Mouse (Mus musculus) myocyte (in vitro differentiated cells): Measurements from ENCODE around the gene Stmnd1. TPM values are rescaled to one million over a fixed set of nuclear protein-coding genes. Genes with fewer than 3 reads are reported as not detected.

Experiments
- H3K27me3 ChIP-seq: one replicate; pipeline ENCODE4 v1.6.1; 2011; ENCODE audit not compliant: control insufficient read depth, insufficient read depth, insufficient read length
- H3K36me3 ChIP-seq: one replicate; pipeline ENCODE4 v1.6.1; 2011; ENCODE audit not compliant: control insufficient read depth, insufficient read depth
- H3K4me2 ChIP-seq: one replicate; pipeline ENCODE4 v1.6.1; 2011; ENCODE audit warnings: low read depth, control low read depth
- H3K4me3 ChIP-seq: one replicate; pipeline ENCODE4 v1.5.1; 2011; ENCODE audit warnings: mild to moderate bottlenecking, control low read depth, moderate library complexity
- H3K79me2 ChIP-seq: one replicate; pipeline ENCODE4 v1.6.1; 2011; ENCODE audit not compliant: control insufficient read depth, insufficient read depth
- H3ac ChIP-seq: one replicate; pipeline ENCODE4 v1.6.1; 2011; ENCODE audit not compliant: control insufficient read depth, insufficient read length
- CEBPB ChIP-seq: IDR thresholded peaks from 2 replicates; pipeline ENCODE4 v1.6.1; 2011; ENCODE audit warnings: mild to moderate bottlenecking, moderate library complexity; ENCODE audit not compliant: poor library complexity, insufficient read depth, severe bottlenecking
- E2F4 ChIP-seq: IDR thresholded peaks from one replicate; pipeline ENCODE4 v1.6.1; 2011; ENCODE audit warnings: mild to moderate bottlenecking, control low read depth, moderate library complexity; ENCODE audit not compliant: insufficient read depth
- MAX ChIP-seq: IDR thresholded peaks from one replicate; pipeline ENCODE4 v1.6.1; 2011; ENCODE audit warnings: low read depth, mild to moderate bottlenecking, control low read depth
- MYOD1 ChIP-seq, 3 experiments: IDR thresholded peaks; one replicate each; pipeline ENCODE4 v1.6.1; 2011; ENCODE audit warnings: control low read depth in 2 of 3, low read depth in 2 of 3, mild to moderate bottlenecking in 2 of 3, moderate library complexity in 1 of 3; ENCODE audit not compliant: insufficient read length in 2 of 3, control insufficient read depth in 1 of 3
- MYOG ChIP-seq, 3 experiments: IDR thresholded peaks; one replicate each; pipeline ENCODE4 v1.6.1; 2011; ENCODE audit warnings: control low read depth in 2 of 3, low read depth in 2 of 3, mild to moderate bottlenecking in 2 of 3; ENCODE audit not compliant: insufficient read length in 2 of 3, control insufficient read depth in 1 of 3, insufficient read depth in 1 of 3
- POLR2A ChIP-seq: IDR thresholded peaks from one replicate; pipeline ENCODE4 v1.6.1; 2011; ENCODE audit warnings: low read depth, mild to moderate bottlenecking, control low read depth, moderate library complexity; ENCODE audit not compliant: insufficient read length
- POLR2AphosphoS2 ChIP-seq: IDR thresholded peaks from one replicate; pipeline ENCODE4 v1.6.1; 2011; ENCODE audit warnings: low read depth, control low read depth; ENCODE audit not compliant: insufficient read length
- REST ChIP-seq: IDR thresholded peaks from one replicate; pipeline ENCODE4 v1.6.1; 2011; ENCODE audit warnings: mild to moderate bottlenecking, control low read depth, moderate library complexity; ENCODE audit not compliant: insufficient read depth, insufficient read length
- SRF ChIP-seq: IDR thresholded peaks from one replicate; pipeline ENCODE4 v1.6.1; 2011; ENCODE audit warnings: low read depth; ENCODE audit not compliant: control insufficient read depth, insufficient read length
- TCF12 ChIP-seq: IDR thresholded peaks from one replicate; pipeline ENCODE4 v1.6.1; 2011; ENCODE audit warnings: mild to moderate bottlenecking, control low read depth; ENCODE audit not compliant: poor library complexity, insufficient read depth, severe bottlenecking
- TCF3 ChIP-seq: IDR thresholded peaks from one replicate; pipeline ENCODE4 v1.6.1; 2011; ENCODE audit warnings: low read depth, control low read depth; ENCODE audit not compliant: insufficient read length
- USF1 ChIP-seq: IDR thresholded peaks from one replicate; pipeline ENCODE4 v1.6.1; 2011; ENCODE audit warnings: low read depth, mild to moderate bottlenecking, control low read depth, moderate library complexity
- polyA plus RNA-seq: library from polyadenylated mRNA; unstranded; fragments of >200 nt; fragmentation: generic; extraction: Trizol; gene quantifications from one replicate; pipeline ENCODE4 v1.2.1, GENCODE M21; 2012; ENCODE audit warnings: missing spikeins

Stmnd1 gene
- polyA plus RNA-seq, 1 experiment = 0.24 TPM

GRCm38 (mm10) chr13:46346830-46347512, 73.5 kb downstream of the Stmnd1 start:
- no peak overlapping the region for H3K4me2 ChIP-seq
- H3K36me3 ChIP-seq = no peaks in the 10 kb centered on the region
- TF ChIP-seq TCF12 (no peak), POLR2AphosphoS2 (no peak), SRF (no peak), TCF3 (no peak), REST (no peak), MAX (no peak), MYOD1 (IDR thresholded peaks at IDR 0.05; ENCODE audit: control insufficient read depth in 1 of 3, insufficient read length in 2 of 3, low read depth in 2 of 3) (no peak), CEBPB (no peak), USF1 (no peak), MYOG (IDR thresholded peaks at IDR 0.05; ENCODE audit: control insufficient read depth in 1 of 3, insufficient read depth in 1 of 3, insufficient read length in 2 of 3, low read depth in 2 of 3) (no peak), POLR2A (no peak), E2F4 (no peak)
- no peaks in the 10 kb centered on the region for H3K79me2 ChIP-seq
- H3ac ChIP-seq = no peak overlapping the region
- no peak overlapping the region for H3K4me3 ChIP-seq
- H3K27me3 ChIP-seq = no peaks in the 10 kb centered on the region

GRCm38 (mm10) chr13:46349664-46350063, 76.1 kb downstream of the Stmnd1 start:
- H3K4me3 ChIP-seq = no peak overlapping the region
- H3K79me2 ChIP-seq = no peaks in the 10 kb centered on the region
- TF ChIP-seq TCF12 (no peak), POLR2AphosphoS2 (no peak), USF1 (no peak), TCF3 (no peak), REST (no peak), CEBPB (no peak), SRF (no peak), MYOG (IDR thresholded peaks at IDR 0.05; ENCODE audit: control insufficient read depth in 1 of 3, insufficient read depth in 1 of 3, insufficient read length in 2 of 3, low read depth in 2 of 3) (no peak), MYOD1 (IDR thresholded peaks at IDR 0.05; ENCODE audit: control insufficient read depth in 1 of 3, insufficient read length in 2 of 3, low read depth in 2 of 3) (no peak)
- H3K4me2 ChIP-seq = no peak overlapping the region
- no peaks in the 10 kb centered on the region for H3K36me3 ChIP-seq
- H3ac ChIP-seq = no peak overlapping the region
- H3K27me3 ChIP-seq = no peaks in the 10 kb centered on the region

Other genes with a start within 250 kb of the Stmnd1 start
- 43.0 TPM for gene Rbm24, start 144.7 kb downstream of the Stmnd1 start, polyA plus RNA-seq
- gene Cap2, start 228.1 kb downstream of the Stmnd1 start, polyA plus RNA-seq = 47.4 TPM